Mouse (Mus musculus) fibroblast of lung, adult 2 months (primary cell): ENCODE data around the gene Ahcyl1.

Experiments used
- DNase-seq: peaks from one replicate; pipeline ENCODE4 v3.0.0-alpha.2; 2011; ENCODE audit warnings: low read depth

Ahcyl1 gene

GRCm38 (mm10) chr3:107703675-107704370 lies 7.5 kb upstream of the Ahcyl1 start:
- no peak for DNase-seq

DNA sequence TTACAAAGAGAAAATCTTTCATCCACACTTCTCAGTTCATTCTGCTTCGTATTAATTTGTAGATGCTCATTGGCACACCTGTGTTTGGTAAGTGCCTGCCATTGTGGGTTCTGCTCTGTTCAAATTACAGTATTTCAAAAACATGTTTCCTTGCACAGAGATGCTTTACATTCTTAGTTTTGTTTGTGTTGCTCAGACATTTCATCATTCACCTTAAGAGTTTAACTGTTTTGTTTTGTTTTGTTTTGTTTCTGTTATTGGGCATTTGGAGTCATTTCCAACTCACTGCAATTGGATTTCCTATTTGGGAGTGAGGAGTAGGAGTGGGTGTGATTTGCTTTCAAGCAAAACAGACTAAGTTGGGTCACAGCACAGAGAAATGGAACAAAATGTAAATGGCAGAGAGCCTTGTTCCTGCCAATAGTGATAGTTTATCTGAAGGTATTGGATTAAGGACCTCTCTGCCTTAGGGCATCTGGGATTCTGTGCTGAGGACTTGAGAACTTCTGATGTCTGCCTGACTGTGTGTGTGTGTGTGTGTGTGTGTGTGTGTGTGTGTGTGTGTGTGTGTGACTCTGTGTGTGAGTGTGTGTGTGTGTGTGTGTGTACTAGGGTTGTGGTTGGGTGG lies 5.5 kb upstream of the Ahcyl1 start:
- DNase-seq: no peak

DNA sequence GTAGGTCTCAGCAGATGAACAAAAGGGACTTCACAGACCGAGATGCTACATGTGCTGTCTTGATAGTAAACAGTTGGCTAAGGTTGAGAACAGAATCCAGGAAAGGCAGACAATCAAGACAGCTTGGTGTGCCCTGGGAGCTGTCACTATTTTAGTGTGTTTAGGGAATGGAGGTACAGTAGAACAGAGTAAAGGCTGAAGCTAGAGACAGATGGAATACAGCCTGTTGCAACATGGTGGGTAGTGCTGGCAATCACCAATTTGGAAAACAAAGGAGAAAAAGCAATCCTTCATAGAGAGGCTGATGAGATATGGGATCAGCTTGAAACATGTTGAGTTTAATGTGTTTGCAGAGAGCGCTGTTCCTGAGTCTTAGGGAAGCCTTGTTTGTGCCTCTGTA lies 4.3 kb upstream of the Ahcyl1 start:
- DNase-seq: no peak

- no peak for DNase-seq
Measured at GRCm38 (mm10) chr3:107696910-107697309, 550 bp upstream of the Ahcyl1 start.

DNA sequence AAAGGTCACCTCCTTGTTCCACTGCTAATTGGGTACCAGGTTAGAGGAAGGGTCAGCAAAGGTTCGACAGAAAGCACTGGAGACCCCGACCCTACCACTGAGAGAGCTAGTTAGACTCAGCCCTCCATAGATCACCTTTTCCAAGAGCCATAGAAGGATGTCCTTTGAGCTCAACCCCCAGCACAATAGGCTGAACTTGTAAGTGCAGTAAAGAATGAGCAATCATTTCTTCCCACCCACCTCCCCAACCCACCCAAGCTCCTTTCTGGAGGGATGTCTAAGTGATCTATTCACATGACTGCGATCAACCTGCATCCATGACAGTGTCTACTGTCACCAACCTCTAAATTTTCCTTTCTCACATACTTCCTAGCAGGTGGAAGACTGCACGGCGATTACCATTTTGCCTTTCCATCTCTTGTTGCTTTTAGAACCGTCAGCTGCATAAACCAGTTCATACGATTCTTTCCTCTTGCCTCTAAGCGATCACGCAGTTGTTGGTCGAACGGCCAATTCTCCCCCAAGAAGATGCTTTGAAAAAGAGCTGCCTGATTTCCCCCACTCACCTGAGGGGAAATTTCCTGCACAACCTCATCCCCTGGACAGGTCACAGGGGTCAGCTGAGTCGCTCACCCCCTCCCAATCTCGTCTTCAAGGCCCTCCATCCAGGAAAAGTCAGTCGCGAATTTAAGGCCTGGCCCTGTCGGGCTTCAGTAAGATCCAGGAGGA lies 977 bp downstream of the Ahcyl1 start:
- DNase-seq: no peak

DNA sequence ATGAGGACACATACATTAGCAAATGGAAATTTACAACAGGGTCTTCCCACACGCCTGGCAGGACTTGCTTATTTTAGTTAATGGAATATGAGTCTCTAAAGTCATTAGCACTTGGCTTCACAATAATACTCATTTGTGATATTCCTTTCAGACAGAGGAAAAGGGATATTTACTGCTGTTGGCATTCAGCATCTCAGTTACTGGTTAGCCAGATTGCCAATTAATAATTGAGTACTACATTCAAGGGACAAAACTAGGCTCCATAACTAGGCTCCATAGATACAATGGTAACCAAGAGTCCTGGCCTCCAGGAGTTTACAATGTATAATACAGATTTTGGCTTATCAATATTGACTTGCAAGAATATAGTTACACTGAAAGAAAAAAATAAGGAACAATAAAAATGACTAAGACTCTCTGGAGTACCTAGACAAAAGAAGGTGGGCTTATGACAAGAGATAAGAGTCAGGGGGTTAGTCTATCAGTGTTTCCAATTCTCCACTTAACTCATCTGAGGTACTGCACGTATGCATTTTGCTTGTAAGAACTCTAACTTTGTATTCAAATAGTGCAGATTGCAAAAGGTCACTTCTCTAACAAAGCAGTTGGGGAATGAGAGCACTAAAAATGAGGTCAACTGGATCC lies 2.0 kb downstream of the Ahcyl1 start:
- DNase-seq: no peak

DNA sequence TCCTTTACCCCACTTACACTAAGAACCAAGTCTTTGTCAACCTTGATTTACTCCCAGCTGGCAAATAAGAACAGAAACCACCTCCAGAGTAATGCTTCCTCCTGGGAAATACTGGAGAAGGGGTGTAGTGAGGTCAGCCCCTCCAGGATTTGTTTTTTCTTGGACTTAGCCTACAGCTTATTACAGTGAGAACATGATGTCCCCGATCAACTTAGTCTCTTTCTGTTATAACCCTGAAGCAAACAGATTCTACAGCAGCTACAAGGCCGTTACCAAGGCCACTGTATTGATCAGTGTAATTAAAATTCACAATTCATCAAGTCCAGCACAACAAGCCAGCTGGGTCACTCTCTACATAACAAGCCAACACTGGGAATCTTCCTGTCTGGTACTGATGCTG lies 6.0 kb downstream of the Ahcyl1 start:
- no peak for DNase-seq

DNA sequence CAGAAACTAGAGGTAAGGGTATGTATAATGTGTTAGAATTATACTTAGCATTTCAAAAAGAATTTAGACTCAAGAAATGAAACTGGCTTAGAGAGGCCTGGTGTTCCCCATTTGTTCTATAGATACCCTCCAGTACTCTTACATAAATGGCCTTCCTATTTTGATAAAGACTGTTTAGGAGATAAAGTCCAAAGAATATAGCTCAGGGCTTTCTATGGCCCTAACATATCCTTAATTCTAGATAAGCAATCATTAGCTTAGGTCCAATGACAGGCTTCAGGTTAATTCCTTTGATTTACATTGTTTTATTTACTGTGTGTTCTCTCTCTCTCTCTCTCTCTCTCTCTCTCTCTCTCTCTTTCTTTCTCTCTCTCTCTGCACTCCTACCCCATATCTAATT lies 7.1 kb downstream of the Ahcyl1 start:
- DNase-seq: no peak

GRCm38 (mm10) chr3:107688236-107688635 lies 8.1 kb downstream of the Ahcyl1 start:
- DNase-seq: no peak

DNA sequence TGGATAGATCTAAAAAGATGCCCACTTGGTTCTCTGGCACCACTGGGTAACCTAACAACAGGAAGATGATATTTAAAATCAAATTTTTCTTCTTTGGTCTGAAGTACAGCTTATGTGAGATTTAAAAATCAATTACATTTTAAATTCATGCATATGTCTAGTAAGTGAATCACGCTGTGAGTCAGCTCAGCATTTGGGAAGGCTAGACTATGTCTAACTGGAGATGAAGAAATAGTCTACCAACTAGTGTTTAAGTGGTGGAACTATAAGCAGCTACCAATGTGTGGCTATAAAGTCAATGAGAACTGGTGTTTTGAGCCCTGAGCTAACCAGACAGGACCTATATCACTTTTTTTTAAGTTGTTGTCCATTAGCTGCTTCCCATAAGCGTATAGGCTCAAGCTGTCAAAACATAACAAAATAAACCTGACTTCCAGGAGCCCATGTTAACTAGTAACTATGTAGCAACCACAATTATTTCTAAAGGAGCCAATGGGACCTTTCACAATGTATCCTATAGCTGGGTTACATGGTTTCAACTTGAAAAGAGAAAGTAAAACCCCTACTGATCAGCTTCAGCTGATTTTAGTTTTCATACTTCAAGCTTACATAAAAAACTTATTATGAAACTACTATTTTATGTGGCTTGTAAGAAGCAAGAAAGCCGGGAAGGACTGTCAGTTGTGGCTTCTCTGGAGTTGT lies 9.9 kb downstream of the Ahcyl1 start:
- DNase-seq: no peak

DNA sequence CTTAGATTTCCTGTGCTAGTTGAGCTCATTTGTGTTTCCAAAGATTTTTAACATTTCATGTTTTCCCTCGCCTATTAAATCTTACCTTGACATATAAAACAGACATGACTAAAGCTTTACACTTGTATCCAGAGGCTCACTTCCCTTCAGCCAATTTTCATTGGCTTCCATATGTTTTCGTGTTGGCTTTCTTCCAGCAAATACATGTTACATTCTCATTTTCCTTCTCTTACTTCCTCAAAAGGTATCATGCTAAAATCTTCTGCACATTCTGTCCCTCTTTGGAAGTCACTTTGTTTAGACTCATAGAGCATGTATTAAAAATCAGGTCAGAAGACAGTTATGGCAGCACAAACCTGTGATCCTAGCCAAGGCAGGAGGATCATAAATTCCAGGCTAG lies 10.7 kb downstream of the Ahcyl1 start:
- no peak for DNase-seq

- DNase-seq: no peak
Measured at GRCm38 (mm10) chr3:107683587-107683986, 12.8 kb downstream of the Ahcyl1 start.

- no peak for DNase-seq
Measured at GRCm38 (mm10) chr3:107680790-107681576, 15.4 kb downstream of the Ahcyl1 start.

DNA sequence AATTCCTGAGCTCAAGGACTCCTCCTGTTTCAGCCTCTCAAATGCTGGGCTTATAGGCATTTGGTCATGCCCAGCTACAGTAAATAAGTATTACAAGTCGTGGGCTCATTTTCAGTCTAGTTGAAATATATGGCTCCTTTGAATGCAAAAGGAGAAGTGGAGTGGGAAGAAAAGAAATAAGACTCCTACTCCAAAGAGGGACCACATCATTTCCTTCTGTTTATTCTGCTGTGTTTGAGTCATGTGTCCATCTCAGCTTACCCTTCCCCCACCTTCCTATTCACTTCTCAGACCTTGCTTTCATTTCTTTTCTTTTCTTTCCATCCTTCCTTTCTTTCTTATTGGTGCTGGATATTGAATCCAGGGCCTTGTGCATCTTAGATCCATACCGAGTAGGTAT lies 24.9 kb downstream of the Ahcyl1 start:
- DNase-seq: no peak

- no peak for DNase-seq
Measured at GRCm38 (mm10) chr3:107670500-107670899, 25.9 kb downstream of the Ahcyl1 start.

DNA sequence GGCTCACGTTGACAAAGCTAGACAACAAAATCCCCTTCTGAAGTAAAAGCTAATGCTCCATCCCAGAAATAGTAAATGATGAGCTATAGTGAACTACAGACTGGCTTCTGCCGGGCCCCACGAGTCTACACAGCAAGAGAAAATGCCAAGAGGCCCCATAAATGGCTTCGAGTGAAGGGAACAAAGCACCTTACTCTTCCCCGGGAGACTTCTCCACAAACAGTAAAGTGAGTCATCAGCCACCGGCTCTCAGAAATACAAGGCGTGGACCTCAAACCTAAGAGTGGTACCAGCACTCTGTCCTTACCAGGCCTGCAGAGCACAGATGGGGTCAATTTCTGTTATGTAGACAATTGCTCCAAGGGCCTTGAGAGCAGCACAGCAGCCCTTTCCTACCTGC lies 27.6 kb downstream of the Ahcyl1 start:
- no peak for DNase-seq

DNA sequence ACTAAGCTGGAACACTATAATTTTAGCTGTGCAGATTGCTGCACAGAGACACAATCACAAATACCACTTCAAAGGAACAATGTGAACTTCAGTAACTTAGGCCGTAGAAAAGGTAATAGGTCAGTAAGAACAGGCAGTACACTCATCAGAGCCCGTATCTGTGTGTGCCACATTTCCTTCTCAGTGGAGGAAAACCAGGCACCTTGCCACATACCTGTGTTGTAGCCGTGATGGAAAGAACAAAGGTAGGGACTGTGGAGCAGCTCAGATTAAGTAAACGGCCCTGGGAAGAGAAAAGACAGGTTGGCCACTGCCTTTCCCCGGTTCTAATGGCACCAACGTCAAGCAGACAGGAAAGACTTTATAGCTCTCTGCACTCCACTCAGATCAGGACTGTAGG lies 28.9 kb downstream of the Ahcyl1 start:
- DNase-seq: no peak

- no peak for DNase-seq
Measured at GRCm38 (mm10) chr3:107664641-107665040, 31.7 kb downstream of the Ahcyl1 start.

- no peak for DNase-seq
Measured at GRCm38 (mm10) chr3:107659000-107659399, 37.4 kb downstream of the Ahcyl1 start.

- no peak for DNase-seq
Measured at GRCm38 (mm10) chr3:107656888-107657287, 39.5 kb downstream of the Ahcyl1 start.

DNA sequence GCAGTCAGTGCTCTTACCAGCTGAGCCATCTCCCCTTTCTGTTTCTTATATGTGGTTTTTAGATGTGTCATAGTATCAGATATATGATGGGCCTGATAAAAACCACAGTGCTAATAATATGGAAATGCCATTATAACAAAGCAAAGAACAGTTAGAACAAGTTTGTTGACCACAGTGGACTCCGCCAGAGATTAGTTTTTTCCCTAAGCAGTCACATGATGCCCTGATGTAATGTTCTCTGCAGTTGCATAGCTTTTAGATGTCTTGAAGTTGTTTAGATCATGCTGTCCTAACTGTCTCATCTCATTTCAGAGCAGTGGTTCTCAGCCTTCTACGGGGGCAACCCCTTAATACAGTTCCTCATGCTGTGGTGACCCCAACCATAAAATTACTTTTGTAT lies 40.2 kb downstream of the Ahcyl1 start:
- no peak for DNase-seq
